Mouse (Mus musculus) right cerebral cortex, postnatal 10 days (tissue): Measurements from ENCODE around the gene Ehmt2.
A peak's percentile ranks its signal among the peaks of the same experiment; 100 is the strongest.

ENCODE experiments used
- DNase-seq, 2 experiments: peaks; one replicate each; pipeline ENCODE4 v3.0.0; 2021; ENCODE audit warnings: low spot score in 2 of 2

The Ehmt2 gene

DNA sequence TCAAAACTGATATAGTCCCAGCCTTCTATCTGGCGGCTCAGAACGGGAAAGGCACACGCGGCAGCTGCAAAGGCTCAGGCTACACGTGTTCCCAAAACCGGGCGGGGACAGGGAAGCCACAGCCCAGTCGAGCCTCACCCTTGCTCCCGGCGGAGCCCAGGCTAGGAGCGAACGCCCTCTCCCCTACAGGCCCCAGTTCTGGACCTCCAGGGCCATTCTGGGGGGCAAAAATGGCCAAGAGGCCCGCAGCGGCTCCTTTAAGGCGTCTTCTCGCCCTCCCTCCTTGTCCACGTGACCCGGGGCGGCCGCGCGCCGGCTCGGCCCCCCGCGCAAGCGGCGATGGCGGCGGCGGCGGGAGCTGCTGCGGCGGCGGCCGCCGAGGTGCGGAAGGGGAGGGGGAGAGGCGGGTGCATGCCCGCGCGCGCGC lies at the start of gene Ehmt2, which contains the start of gene C2:
Gene Ehmt2 (plus strand): TSS at position 310 of the 427 bp plus-strand sequence.
Gene C2 (minus strand): TSS at position 106 of the 427 bp plus-strand sequence.
- peak; percentile 89 to 90 for DNase-seq

GRCm38 (mm10) chr17:34849722-34850516 lies 48.4 kb upstream of the Ehmt2 start, which contains the start of the genes Skiv2l and Nelfe:
Skiv2l (minus strand) TSS chr17:34850210.
Nelfe (plus strand) TSS chr17:34850391.
- DNase-seq = peak; percentile 99

GRCm38 (mm10) chr17:34850517-34851125 lies 47.6 kb upstream of the Ehmt2 start:
- no peak for DNase-seq

GRCm38 (mm10) chr17:34853511-34853910 lies 44.8 kb upstream of the Ehmt2 start:
- DNase-seq = peak in 1 of 2 experiments; percentile 18

GRCm38 (mm10) chr17:34854761-34855160 lies 43.5 kb upstream of the Ehmt2 start:
- DNase-seq = no peak

DNA sequence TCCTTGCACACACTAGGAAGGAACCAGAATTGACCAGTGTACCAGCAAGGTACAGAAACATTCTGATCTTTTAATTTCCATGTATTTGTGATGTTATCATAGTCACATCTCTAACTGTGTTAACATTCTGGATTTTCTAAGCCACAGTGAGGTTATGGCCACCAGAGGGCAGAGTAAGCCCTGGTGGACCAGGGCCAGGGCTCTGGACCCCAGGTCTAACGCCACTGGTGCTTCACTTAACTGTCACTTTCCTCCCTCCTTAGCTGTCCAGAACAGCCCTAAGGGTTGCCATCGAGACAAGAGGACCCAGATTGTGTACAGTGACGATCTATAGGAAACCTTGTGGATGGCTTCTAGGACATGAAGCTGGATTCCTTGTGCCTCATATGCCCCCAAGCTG lies 42.4 kb upstream of the Ehmt2 start:
- DNase-seq = peak in 1 of 2 experiments; percentile 40

GRCm38 (mm10) chr17:34858670-34859069 lies 39.6 kb upstream of the Ehmt2 start:
- no peak for DNase-seq

- peak in 1 of 2 experiments; percentile 23 for DNase-seq
These were observed 37.8 kb upstream of the Ehmt2 start for GRCm38 (mm10) chr17:34860514-34860913.

- no peak for DNase-seq
These were observed 36.4 kb upstream of the Ehmt2 start for GRCm38 (mm10) chr17:34861704-34862415.

DNA sequence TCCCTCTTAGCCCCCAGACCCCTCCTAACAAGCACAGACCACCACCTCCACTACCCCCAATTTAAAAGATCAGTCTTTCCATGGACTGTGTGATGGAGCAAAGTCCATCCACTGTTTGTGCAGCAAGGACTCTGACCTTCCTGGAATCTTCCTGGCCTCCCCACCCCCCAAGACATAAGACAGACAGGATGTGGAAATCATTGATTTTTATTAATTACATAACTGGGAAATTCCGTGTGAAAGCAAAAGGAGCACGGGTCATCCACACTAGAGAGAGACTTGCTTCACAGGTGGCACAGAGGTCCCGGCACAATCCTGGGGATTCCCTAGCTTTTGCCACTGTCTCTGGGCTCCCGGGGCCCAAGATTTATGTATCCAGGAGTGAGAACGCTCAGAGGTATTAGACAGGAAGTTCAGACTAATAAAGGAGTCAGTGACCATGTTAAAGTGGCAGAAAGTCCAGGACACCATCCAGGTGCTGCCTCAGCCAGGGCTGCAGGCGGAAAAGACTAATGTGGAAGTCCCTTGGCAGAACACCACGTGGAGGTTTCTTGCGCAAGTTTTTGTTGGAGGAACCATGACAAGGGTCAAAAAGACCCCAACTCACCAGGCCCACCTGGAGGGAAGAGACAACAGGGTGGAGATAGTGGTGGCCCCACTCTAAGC lies 35.7 kb upstream of the Ehmt2 start, which contains the start of gene Cfb:
Gene Cfb (minus strand): TSS at position 103 of the 666 bp plus-strand sequence.
- no peak for DNase-seq

DNA sequence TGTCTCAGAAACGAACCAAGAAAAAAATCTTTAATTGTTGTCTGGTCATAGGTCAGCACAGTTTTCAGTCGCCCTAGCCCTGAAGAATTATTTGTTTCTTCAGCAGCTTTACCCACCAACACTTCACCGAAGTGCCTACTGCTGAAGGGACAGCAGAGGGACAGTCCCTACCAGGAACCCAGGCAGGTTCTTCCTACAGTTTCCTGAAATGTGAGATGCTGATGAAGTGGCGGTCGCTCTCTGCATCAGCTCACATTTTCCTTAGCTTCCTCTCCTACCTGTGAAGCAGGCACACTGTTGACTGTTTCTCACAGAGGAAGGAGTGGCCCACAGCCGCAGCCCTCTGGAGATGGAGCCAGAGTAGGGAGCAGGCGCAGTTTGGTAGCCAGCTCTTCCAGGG lies 32.3 kb upstream of the Ehmt2 start:
- no peak for DNase-seq

DNA sequence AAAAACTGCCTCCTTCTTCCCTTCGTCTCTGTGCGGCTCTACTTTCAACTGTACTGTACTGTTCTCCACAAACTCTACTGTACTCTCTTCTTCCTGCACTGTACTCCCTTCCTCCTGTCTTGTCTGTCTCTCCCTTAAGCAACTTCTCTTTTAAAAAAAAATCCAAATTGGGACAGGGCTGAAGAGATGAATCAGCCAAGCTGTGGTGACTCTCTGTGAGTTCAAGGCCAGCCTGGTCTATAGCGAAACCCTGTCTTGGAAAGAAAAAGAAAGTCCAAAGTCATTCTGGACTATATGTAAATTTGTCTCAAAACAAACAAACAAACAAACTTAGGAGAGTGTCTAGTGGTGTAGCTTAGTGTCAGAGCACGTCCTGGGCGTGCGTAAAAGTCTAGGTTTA lies 23.9 kb upstream of the Ehmt2 start:
- DNase-seq = no peak

DNA sequence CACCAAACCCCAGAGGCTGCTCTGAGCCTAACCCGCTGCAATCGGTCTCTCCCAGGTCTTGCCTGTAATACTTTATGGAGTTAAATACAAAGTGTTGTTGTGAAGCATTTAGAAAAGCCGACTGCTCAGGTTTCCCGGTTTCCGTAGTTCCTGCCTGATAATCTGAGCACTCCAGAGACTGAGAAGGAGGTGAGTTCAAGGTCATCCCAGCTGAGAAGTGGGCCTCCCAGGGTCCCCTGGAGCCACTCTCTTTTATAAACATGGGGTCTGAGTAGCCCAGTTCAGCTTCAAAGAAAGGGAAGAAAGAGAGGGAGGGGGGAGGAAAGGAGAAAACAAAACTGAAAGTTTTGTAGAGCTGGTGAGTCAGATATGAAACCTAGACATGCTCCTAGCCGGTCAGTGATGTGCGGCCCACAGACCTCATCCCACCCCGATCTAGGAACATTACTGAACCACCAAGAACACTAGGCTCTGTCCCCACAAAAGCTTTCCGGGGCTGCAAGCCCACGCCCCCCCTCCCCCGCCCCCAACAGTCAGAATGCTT lies 18.9 kb upstream of the Ehmt2 start, which contains the start of gene Zbtb12:
Gene Zbtb12 (plus strand): TSS at position 148 of the 544 bp plus-strand sequence.
- DNase-seq = no peak

GRCm38 (mm10) chr17:34881166-34881565 lies 17.1 kb upstream of the Ehmt2 start:
- DNase-seq = no peak

DNA sequence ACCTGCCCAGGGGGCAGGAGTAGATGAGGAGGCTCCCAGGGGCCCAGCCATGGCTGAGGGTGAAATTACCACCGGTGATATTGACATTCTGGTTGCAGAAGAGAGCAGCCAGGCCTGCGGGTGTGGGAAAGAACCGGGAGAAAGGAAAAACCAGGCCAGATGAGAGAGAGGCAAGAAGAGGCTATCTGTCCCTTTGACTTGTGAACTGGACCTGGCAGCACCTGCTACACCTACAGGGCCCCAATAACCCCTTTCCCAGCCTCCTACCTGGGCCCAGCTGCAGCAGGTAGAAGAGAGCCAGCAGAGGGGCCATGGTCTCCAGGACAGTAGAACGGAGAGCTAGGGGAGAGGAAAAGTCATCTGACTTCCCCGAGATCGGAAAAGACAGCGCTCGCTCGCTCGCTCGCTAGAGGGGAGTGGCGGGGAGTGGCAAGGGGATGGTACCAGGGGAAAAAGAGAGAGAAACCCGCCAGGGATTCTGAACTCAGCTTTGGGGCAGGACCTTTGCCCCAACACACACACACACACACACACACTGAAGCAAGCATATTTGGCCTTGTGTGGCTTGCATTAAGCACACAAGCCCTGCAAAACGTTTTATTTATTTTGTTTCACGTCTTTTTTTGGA lies 16.5 kb upstream of the Ehmt2 start, which contains the start of gene Gm20547:
Gene Gm20547 (minus strand): TSS at position 360 of the 628 bp plus-strand sequence.
- no peak for DNase-seq

- no peak for DNase-seq
These were observed 14.9 kb upstream of the Ehmt2 start for GRCm38 (mm10) chr17:34883332-34883731.

GRCm38 (mm10) chr17:34884704-34885103 lies 13.6 kb upstream of the Ehmt2 start:
- no peak for DNase-seq

DNA sequence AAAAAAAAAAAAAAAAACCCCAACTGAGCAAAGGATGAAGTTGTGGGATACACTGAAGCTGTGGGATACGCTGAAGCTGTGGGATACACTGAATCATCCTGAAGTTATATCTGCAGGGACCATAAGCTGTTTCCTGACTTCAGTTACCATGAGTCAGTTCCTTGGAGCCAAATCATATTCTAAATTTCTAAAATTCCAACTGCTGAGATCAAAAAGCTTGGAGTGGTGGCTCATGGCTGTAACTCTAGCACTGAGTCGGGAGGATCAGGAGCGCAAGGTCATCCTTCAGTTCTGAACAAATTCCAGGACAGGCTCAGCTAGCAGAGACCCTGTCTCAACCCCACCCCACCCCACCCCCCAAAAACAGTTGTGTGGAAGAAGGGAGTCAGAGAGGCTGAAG lies 12.7 kb upstream of the Ehmt2 start:
- no peak for DNase-seq

DNA sequence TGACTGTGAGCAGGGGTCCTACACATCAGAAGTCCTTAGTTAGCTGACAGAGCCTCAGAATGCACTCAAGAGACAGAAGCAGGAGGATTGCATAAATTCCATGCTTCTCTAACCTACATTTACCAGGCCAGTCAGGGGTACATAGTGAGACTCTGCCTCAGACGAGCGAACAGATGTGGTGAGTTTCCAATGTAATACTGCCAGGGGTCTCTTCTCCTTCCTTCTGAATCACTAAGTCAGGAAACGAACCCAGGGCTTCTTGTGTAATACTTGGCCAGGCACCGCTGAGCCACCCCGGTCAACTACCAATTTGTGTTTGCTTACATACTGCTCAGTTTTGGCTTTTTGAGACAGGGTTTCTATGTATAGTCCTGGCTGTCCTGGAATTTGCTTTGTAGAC lies 10.3 kb upstream of the Ehmt2 start:
- no peak for DNase-seq

DNA sequence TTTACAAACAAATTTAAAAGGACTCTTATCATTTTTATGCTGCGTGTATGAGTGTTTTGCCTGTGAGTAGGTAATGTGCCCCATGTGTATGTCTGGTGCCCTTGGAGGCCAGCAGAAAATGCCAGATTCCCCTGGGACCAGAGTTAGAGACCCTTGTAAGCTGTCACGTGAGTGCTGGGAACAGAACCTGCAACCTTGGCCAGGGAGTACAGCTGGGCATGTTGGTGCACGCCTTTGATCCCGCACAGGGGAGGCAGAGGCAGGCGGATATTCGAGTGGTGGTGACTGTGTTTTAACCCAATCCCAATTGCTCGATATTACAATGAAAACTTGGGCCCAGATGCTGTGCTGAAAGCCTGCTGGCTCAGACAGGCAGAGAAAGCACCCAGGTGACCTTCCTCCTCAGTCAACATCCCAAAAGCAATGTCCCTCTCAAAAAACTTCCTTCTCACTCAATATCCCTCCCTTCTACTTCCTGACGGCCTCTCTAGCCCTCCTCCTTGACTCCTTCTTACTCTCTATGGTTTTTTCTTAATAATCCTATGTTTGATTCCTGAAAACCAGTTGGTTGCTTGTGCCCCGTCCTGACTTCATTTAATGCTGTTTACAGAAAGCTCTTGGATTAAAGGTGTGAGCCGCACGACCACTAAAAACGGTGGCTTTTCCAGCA lies 8.1 kb upstream of the Ehmt2 start:
- no peak for DNase-seq
